Mouse (Mus musculus) adrenal gland, adult 8-10 months (tissue): ENCODE results near the gene Cacna1g. TPM values are rescaled to one million over a fixed set of nuclear protein-coding genes. Genes with fewer than 3 reads are reported as not detected.
"Not testable (repeated sequence)": the region's sequence is repeated elsewhere in the genome, so short reads cannot be mapped to it uniquely, and the experiment has no call there.

Experiments used
- DNase-seq: peaks from one replicate; pipeline ENCODE4 v3.0.0; 2022
- total RNA-seq, 4 experiments: library from RNA; stranded (reverse); gene quantifications; 2 replicates each; pipeline ENCODE4 v1.2.4; 2022

The Cacna1g gene
- total RNA-seq, 4 experiments from 2014 or later, result 0.14 to 0.73 (median 0.21) TPM

DNA sequence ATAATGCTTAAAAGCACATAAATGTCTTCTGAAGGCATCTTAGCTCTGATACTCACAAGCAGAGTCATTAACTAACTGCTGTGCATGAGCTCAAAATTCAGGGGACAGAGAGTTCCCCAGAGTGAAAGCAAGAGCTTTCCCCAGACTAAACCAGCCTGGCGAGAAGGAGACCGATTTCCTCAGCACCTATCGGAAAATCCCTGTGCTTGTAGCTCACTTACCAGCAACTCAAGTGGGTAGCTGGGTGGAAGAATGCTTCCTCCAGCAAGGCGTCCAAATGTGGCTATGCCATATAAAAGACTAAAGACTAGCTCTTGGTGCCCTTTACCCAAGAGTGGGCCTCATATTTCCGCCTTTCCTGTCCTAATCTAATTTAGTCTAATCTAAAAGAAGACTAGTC, 71.3 kb downstream of the Cacna1g start:
- no peak for DNase-seq

DNA sequence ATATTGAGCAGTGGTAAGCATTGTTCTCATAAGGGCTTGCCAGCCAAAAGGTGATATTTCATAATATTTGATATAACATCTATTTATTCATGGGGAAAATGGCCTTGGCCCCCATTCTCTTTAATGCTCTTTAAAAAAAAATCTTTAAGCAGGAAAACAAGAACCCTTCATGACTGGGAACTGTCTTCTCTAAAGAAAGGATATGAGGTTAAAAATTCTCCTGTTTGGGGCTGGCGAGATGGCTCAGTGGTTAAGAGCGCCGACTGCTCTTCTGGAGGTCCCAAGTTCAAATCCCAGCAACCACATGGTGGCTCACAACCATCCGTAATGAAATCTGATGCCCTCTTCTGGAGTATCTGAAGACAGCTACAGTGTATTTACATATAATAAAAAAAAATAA, 72.0 kb downstream of the Cacna1g start:
- DNase-seq, result not testable (repeated sequence)

DNA sequence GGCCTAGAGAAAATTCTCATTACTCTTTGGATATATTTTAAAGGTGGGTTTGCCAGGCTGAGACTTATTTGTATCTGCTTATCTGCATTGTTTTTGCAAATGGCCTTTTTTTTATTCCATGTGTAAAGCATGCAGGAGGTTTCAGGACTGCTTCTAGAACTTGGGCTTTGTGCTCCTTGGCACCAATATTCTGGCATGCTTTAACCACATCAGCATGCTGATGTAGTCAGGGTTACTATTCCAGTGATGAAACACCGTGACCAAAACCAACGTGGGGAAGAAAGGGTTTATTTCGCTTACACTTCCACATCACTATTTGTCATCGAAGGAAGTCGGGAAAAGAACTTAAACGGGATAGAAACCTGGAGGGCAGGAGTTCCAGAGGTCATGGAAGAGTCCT, 73.0 kb downstream of the Cacna1g start:
- DNase-seq, result no peak

DNA sequence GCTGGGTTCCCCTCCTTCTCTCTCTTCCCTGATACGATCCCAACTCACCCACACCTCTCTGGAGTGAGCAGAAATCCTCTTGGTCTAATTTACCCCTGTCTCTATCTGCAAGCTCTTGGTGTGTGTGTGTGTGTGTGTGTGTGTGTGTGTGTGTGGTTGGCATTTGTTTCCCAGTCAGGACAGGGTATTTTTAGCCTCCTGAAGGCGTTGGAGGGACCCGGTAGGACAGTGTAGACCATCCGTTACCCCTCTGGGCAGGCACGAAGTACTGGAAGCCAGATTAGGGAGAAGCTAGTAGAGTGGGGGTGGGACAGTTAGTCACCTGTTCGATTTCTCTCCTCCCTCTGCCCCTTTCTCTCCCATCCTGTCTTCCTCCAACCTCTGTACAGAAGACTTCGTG, 79.9 kb downstream of the Cacna1g start:
- DNase-seq, result no peak

DNA sequence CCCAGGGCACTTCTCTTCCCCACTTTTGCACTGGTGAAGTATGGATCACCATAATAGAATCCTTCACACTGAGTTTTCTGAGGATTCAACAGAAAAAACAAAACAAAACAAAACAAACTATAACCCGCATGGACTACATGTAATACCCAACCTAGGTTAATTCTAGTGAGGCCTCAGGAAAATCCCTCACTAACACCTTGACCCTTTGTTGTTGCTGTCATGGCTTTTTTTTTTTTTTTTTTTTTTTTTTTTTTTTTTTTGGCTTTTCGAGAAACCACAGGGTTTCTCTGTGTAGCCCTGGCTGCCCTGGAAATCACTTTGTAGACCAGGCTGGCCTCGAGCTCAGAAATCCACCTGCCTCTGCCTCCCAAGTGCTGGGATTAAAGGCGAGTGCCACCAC, 80.5 kb downstream of the Cacna1g start:
- not testable (repeated sequence) for DNase-seq

DNA sequence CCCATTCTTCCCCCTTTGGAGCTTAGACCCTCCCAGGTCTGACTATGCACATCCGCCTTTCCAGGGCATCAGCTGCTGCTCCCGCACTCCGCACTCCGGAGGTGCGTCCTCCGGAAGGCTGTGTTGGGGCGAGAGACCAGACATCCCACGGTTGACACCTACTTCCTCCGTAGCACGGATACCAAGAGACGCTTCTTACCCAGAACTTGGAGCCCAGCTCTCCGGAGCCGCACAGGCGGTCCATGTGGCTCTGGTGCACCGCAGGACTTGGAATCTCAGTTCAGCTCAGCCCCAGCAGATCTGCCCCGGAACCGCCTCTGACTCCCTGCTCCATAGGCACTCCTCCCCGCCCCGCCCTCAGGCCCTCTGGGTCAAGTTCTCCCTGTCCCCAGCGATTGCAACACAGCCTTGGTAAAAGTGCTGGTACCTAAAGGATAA, 81.3 kb downstream of the Cacna1g start, which contains the start of gene Abcc3:
Abcc3 (minus strand) TSS at position 326 of the 438 bp plus-strand sequence.
- DNase-seq, result peak; percentile 38

GRCm38 (mm10) chr11:94391661-94392060, 82.3 kb downstream of the Cacna1g start:
- DNase-seq, result no peak

DNA sequence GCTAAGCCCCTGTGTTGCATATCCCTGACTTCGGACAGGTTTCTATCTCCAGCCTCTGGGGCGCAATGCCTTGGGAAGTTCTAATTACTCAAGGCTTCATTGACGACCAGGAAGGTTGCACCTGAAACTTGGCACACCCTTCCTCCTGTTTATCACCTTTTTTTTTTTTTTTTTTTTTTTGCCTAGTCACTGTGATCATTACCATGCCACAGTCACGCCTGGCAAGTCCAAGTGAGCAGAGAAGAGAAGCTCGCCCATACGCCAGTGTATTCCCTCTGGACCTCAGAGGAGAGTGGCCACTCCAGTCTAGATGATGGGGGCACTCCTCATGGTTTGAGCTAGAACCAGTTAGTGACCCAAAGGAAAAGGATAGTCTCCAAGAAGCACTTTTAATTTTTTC, 83.2 kb downstream of the Cacna1g start:
- DNase-seq, result no peak

DNA sequence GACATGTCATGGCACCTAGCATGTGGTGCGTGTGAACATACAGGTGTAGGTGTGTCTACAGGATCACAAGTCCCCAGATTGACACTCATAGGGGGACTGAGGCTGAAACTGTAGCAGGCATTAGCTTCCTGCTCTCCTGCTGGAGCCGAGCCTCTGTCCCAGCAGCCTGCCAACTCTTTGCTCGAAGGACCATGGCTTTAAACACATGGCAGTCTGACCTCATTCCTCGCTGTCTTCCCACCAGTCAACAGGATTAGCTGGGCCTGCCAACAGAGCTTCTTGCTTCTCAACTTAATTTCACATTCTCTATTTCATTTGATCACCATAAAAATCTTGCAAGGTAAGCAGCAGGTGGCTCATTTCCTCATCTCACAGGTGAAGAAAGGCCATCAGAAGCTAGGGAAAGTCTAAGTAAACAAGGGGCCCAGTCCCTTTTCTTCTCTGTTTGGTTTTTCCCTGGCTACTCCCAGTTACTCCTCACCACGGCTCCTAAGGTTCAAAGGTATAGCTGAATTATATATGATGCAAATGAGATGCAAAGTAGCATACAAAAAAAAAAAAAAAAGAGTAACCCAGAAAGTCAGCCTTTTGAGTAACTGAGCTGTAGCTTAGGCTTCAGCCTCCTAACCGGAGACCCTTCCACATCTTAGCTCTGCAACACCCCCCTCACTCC, 84.1 kb downstream of the Cacna1g start:
- no peak for DNase-seq

DNA sequence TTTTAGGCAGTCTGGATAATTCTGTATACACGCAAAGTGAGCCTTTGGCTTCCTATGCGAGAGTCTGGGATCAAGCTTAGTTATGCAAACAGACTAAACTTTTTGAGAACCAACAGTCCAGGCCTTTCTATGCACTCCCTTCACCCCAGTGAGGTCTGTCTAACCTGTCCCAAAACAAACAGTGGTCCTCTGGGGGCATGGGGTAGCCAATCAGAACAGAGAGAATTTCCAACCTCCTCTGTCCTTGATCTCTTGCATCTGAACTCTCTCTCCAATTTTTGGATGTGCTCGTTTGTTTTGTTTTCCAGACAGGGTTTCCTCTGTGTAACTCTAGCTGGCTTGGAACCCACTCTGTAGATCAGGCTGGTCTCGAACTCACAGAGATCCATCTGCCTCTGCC, 85.0 kb downstream of the Cacna1g start:
- no peak for DNase-seq

GRCm38 (mm10) chr11:94387756-94388155, 86.2 kb downstream of the Cacna1g start:
- no peak for DNase-seq

DNA sequence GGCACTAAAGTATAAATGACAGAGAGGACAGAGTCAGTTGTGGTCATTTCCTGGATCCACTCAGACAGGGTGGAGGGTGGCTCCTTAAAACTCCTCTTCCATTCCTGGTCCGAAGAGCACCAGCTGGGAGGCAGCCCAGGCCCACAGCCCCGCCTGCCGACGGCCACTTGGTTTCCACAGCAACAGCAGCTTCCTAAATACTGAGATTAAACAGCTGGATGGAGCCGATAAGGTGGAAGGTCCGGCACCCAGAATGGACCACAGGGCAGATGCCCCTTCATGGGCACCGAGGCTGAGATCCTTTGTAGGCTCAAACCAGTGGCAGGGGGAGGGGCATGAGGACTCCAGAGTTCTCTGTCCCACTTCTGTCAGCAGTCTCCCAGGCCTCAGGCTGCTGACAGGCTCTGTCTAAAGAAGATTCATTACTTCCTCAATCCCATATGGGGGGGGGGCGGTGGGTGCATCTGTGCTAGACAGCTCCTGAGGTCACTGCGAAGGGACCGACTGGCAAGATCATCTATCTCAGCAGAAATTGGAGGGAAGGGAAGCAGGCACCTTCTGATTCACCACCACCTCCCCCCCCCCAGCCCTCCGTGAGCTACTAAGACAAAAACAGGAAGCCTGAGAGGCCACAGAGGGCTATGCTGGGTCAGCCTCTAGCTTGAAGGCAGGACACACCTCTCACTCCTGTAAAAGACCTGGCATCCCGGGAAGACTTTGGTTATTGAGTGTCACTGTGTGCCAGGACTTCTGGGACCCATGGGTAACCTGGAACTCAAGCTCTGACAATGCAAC, 87.8 kb downstream of the Cacna1g start:
- peak; percentile 35 for DNase-seq

GRCm38 (mm10) chr11:94379736-94380135, 94.3 kb downstream of the Cacna1g start:
- no peak for DNase-seq

GRCm38 (mm10) chr11:94379061-94379460, 94.9 kb downstream of the Cacna1g start:
- DNase-seq, result no peak

- no peak for DNase-seq
Observed at GRCm38 (mm10) chr11:94374276-94374948, 99.6 kb downstream of the Cacna1g start.

DNA sequence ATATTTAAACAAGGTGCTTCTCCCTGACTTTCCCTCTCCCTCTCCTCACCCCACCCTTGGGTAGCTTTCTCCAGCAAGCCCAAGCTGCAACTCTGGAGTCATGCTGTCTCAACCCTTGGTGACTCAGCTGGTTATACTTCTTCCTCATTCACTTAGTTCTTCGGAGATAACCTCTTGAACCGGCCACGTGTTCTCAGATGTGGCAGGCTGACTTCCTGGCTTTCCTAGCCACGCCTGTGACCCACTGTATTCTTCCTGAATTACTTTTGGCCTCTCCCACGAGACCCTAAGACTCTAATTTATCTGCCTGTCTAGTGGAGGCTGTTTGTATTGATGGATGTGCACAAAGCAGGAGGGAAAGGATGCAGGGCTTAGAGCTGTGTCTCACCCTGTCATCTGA, 103.2 kb downstream of the Cacna1g start:
- no peak for DNase-seq

DNA sequence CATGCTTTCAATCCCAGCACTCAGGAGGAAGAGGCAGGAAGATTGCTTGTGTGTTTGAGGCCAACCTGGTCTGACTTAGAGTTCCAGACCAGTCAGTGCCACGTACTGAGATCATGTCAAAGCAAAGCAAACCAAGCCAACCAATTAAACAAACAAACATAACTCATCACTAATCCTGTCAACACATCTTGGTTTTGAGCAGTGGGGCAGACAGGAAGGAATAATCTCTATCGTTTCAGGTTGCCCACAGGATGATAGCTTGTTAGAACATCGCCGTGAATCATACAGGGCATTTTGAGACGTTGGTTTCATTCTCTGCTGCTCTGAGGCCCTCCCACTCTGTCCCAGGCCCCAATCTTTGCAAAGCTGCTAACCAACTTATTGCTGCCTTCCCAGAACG, 104.0 kb downstream of the Cacna1g start:
- DNase-seq, result no peak

DNA sequence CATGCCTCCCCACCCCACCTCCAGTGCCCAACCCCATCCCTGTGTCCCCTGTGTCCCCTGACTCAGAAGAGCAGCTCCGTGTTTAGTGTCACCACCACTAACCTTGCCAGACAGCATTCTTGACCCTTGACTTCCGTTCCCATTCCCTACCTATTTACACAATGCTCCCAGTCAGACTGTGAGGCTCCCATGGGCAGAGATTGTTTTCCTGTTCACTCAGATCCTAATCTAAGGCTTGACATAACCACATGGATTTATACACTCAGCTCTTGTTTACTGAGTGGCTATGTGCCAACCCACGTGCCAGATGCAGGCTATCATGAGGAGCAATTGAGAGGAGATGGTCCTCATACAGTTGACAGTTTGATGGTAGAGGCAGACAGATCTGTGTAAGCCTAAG, 108.7 kb downstream of the Cacna1g start:
- no peak for DNase-seq

DNA sequence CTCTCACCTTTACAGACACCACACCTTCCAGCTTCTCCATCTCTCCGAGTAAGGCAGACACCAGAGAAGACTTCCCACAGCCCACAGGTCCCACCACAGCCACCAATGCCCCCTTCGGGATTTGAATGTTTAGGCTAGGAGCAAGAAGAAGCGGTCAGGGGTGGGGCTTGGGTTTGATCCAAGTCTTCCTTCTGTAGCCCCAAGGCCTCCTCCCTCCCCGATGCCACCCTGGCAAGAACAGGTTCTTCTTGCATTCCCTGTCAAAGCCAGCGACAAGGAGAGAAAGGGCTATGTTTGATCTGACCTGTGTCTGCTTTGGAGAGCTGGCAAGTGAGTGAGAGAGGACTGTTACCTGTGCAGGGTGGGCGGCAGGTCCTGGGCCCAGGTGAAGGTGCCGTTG, 110.3 kb downstream of the Cacna1g start:
- no peak for DNase-seq

GRCm38 (mm10) chr11:94362101-94362500, 111.9 kb downstream of the Cacna1g start:
- no peak for DNase-seq

DNA sequence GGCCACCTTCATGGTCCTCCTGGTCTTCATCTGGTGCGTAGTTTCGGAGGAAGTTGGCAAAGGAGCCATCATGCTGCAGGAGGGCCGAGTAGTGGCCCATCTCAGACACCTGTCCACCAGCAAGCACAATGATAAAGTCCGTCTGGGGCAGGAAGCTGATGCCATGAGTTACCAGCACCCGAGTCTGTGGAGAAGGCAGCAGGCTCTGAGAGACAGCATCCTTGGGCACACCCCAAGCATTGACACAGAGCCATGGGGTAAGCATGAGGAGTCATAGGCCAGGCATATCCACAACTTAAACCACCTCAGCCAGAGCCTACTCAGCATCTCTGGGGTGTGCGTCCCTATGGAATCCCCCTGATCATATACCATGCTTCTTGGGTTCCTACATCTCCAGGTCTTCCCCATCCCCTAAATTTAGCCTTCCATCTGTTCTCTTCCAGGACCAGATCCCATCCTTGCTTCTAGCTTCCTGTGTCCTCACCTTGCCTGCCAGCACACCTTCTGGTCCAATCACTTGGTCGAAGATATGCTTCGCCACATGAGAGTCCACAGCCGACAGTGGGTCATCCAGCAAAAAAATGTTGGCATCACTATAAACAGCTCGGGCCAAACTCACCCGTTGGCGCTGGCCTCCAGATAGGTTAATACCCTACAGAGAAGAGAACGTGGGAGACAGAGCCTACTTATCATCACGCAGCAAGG, 112.7 kb downstream of the Cacna1g start:
- DNase-seq, result no peak

GRCm38 (mm10) chr11:94359168-94359567, 114.8 kb downstream of the Cacna1g start:
- DNase-seq, result no peak
